Mouse (Mus musculus): ENCODE measurements around the gene Sema5b. TPM values are rescaled to one million over a fixed set of nuclear protein-coding genes. Genes with fewer than 3 reads are reported as not detected.

The Sema5b gene
- polyA plus RNA-seq, 1 experiment from 2014 or later = 2.6 TPM

GRCm38 (mm10) chr16:35704796-35705195, 163.9 kb downstream of the Sema5b start:
- Histone ChIP-seq H3K36me3 (ENCODE audit: control insufficient read depth, insufficient read depth, low read length) (no peaks in the 10 kb centered on the region), H3K9me3 (replicated peaks; ENCODE audit: control insufficient read depth, low read length) (no peaks in the 10 kb centered on the region), H3K27me3 (ENCODE audit: control insufficient read depth, insufficient read depth, low read length) (no peaks in the 10 kb centered on the region), H3K4me2 (no peak overlapping the region), H3K9ac (ENCODE audit: low read depth, low read length) (no peak overlapping the region), H3K4me1 (ENCODE audit: control insufficient read depth, insufficient read depth, low read length) (no peaks in the 10 kb centered on the region), H3K4me3 (ENCODE audit: low read depth, low read length) (no peak overlapping the region), H3K27ac (ENCODE audit: low read depth, low read length) (no peak overlapping the region)
- WGBS (ENCODE audit: insufficient replicate concordance) = 69% methylated on average over 14 of the region's 14 CpGs
- no peak for ATAC-seq (replicated peaks; ENCODE audit: insufficient number of reproducible peaks, low FRiP score, low TSS enrichment)

GRCm38 (mm10) chr16:35707004-35707403, 166.1 kb downstream of the Sema5b start:
- Histone ChIP-seq H3K27ac (ENCODE audit: low read depth, low read length) (no peak overlapping the region), H3K36me3 (ENCODE audit: control insufficient read depth, insufficient read depth, low read length) (no peaks in the 10 kb centered on the region), H3K9me3 (replicated peaks; ENCODE audit: control insufficient read depth, low read length) (no peaks in the 10 kb centered on the region), H3K27me3 (ENCODE audit: control insufficient read depth, insufficient read depth, low read length) (no peaks in the 10 kb centered on the region), H3K4me1 (ENCODE audit: control insufficient read depth, insufficient read depth, low read length) (peaks cover 7% of the 10 kb centered on the region; the same call in 1 of the 2 replicates), H3K9ac (ENCODE audit: low read depth, low read length) (no peak overlapping the region), H3K4me2 (no peak overlapping the region), H3K4me3 (ENCODE audit: low read depth, low read length) (no peak overlapping the region)
- WGBS (ENCODE audit: insufficient replicate concordance) = 86% methylated on average over 5 of the region's 5 CpGs
- ATAC-seq (replicated peaks; ENCODE audit: insufficient number of reproducible peaks, low FRiP score, low TSS enrichment) = no peak

DNA sequence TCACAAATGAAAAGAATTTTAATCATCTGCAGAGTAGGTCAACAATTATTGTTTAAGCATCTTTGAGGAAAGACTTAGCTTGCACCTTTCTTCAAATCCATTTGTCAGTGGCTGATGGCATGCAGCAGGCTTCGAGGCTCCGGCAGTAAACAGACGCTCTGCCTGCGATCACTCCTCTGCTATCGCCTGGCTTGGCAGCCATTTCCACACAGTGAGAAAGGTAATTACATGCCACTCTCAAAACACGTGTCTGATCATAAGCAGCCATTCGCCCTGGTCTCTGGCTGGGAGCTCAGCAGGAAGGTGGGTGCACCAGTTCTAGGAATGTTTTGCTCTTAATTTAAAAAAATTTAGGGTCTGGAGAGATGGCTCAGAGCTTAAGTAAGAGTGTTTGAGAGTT, 170.1 kb downstream of the Sema5b start:
- no peak overlapping the region for H3K4me3 ChIP-seq (ENCODE audit: low read depth, low read length)
- H3K9ac ChIP-seq (ENCODE audit: low read depth, low read length) = no peak overlapping the region
- no peaks in the 10 kb centered on the region for H3K27me3 ChIP-seq (ENCODE audit: control insufficient read depth, insufficient read depth, low read length)
- H3K4me2 ChIP-seq = no peak overlapping the region
- peaks cover 10% of the 10 kb centered on the region; the same call in 1 of the 2 replicates for H3K4me1 ChIP-seq (ENCODE audit: control insufficient read depth, insufficient read depth, low read length)
- WGBS (ENCODE audit: insufficient replicate concordance) = 51% methylated on average over 7 of the region's 7 CpGs
- H3K27ac ChIP-seq (ENCODE audit: low read depth, low read length) = no peak overlapping the region
- no peaks in the 10 kb centered on the region for H3K9me3 ChIP-seq (replicated peaks; ENCODE audit: control insufficient read depth, low read length)
- no peak for ATAC-seq (replicated peaks; ENCODE audit: insufficient number of reproducible peaks, low FRiP score, low TSS enrichment)
- H3K36me3 ChIP-seq (ENCODE audit: control insufficient read depth, insufficient read depth, low read length) = no peaks in the 10 kb centered on the region

GRCm38 (mm10) chr16:35713606-35714005, 172.7 kb downstream of the Sema5b start:
- WGBS (ENCODE audit: insufficient replicate concordance) = 80% methylated on average over 7 of the region's 7 CpGs
- no peak overlapping the region for H3K9ac ChIP-seq (ENCODE audit: low read depth, low read length)
- H3K27me3 ChIP-seq (ENCODE audit: control insufficient read depth, insufficient read depth, low read length) = no peaks in the 10 kb centered on the region
- no peak overlapping the region for H3K4me2 ChIP-seq
- H3K27ac ChIP-seq (ENCODE audit: low read depth, low read length) = no peak overlapping the region
- H3K4me1 ChIP-seq (ENCODE audit: control insufficient read depth, insufficient read depth, low read length) = peaks cover 10% of the 10 kb centered on the region; the same call in 1 of the 2 replicates
- no peaks in the 10 kb centered on the region for H3K9me3 ChIP-seq (replicated peaks; ENCODE audit: control insufficient read depth, low read length)
- H3K36me3 ChIP-seq (ENCODE audit: control insufficient read depth, insufficient read depth, low read length) = 0 out of 2 replicates have a peak, but pooled peaks cover 2% of the 10 kb centered on the region
- no peak overlapping the region for H3K4me3 ChIP-seq (ENCODE audit: low read depth, low read length)
- ATAC-seq (replicated peaks; ENCODE audit: insufficient number of reproducible peaks, low FRiP score, low TSS enrichment) = no peak

Other genes starting within 250 kb of the Sema5b start
- gene Sec22a, start 177.2 kb upstream of the Sema5b start, polyA plus RNA-seq (2014; fragmentation: Nextera tagmentation; extraction: Ambion mirVana) = 34.3 and 35.5 TPM in 2 replicates
- 12.9 and 15.0 TPM in 2 replicates for gene Pdia5, start 50.3 kb upstream of the Sema5b start, polyA plus RNA-seq (2014; fragmentation: Nextera tagmentation; extraction: Ambion mirVana)
- 11.3 and 12.0 TPM in 2 replicates for gene Dirc2, start 228.2 kb downstream of the Sema5b start, polyA plus RNA-seq (2014; fragmentation: Nextera tagmentation; extraction: Ambion mirVana)
- 12.7 and 13.3 TPM in 2 replicates for gene Hspbap1, start 229.2 kb downstream of the Sema5b start, polyA plus RNA-seq (2014; fragmentation: Nextera tagmentation; extraction: Ambion mirVana)

Data from heart, embryonic 11.5 days (tissue).